Mouse (Mus musculus) heart, postnatal 10 days (tissue): ENCODE measurements around the gene Spag8. TPM values are rescaled to one million over a fixed set of nuclear protein-coding genes. Genes with fewer than 3 reads are reported as not detected.
A peak's percentile ranks its signal among the peaks of the same experiment; 100 is the strongest.

Source experiments
- DNase-seq, 2 experiments: peaks; one replicate each; pipeline ENCODE4 v3.0.0; 2021
- intact Hi-C: fragments of 180-260 bp; cut with DNase I; formaldehyde crosslinking; loops from one replicate; pipeline ENCODE4 v1.15.1; 2025
- total RNA-seq, 2 experiments: library from RNA; stranded (reverse); gene quantifications; 2 replicates each; pipeline ENCODE4 v1.2.3; 2021

Gene Spag8
- under 1 TPM; 0.19 to 0.52 TPM for total RNA-seq

DNA sequence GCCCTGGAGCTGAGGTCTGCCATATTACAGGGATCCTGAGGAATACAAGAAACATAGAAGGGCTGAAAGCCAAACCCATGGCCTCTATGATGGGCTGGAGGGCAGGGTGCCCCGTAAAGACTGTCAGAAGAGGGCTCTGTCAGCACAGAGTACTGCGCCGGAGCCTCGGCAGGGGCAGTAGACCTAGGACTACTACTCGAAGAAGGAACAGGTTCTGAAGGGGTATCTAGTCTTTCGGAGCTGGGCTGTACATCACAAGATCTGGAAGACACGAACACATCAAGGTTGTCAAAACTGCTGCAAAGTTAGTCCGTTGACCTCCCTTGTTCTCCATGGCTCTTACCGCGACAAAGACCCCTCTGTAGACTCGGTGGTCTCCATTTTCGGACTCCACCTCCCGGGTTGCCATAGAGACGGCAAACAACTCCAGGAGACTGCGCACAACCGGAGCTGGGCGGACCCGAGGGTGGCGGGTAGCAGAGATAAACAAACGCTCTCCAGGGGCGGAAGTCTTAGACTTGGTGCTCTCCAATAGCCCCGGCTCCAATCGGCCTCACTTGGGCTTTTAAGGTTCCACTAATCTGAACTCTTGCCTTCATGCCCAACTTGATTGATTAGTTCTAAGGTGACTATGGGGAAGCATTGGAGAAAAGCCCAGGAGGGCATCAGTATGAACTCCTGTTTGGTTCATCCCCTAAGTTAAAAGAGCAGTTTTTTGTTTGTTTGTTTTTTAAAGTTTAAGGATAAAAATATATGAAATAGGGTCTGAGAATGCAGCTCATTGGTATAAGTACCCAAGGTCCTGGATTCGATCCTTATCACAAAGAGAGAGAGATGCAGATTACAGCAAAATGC lies at the start of gene Spag8:
Gene Spag8 (minus strand): TSS at position 434 of the 855 bp plus-strand sequence.
- intact Hi-C loops: no loop called here
- DNase-seq: peak in 1 of 2 experiments; percentile 38

DNA sequence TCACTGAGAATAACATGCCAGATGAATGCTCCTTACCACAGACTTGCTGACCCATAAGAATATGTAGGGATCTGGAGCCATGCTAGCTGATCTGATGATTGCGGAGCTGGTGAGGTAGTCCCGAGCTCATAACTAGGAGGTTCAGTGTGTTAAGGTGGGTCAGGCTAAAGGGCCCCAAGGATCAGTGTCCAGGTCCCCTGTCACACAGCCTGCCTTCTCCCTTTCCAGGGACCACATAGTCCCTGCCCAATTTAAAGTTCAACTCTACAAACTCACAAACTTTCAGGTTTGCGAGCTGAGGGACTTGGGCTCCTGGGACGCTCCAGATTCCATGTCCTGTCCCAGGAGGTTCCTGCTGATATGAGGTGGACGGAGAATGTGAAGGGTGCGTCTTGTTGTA lies 47.3 kb upstream of the Spag8 start, which contains the start of gene Olfr70:
Gene Olfr70 (minus strand): TSS at position 101 of the 400 bp plus-strand sequence.
- intact Hi-C loops: no loop called here
- DNase-seq: no peak

DNA sequence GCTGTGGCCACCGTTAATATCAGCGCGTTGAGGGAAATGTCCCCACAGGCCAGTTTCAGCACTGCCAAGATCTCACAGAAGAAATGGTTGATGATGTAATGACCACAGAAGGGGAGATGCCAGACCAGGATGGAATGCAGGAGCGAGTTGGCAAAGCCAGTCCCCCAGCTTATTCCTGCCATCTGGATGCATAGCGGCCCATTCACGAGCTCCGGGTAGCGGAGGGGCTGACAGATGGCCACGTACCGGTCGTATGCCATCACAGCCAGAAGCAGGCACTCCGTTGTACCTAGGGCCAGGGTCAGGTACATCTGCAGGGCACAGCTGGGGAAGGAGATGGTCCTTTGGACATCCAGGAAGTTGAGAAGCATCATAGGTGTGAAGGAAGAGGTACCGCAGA lies 43.2 kb upstream of the Spag8 start:
- intact Hi-C loops: no loop called here
- DNase-seq: no peak

DNA sequence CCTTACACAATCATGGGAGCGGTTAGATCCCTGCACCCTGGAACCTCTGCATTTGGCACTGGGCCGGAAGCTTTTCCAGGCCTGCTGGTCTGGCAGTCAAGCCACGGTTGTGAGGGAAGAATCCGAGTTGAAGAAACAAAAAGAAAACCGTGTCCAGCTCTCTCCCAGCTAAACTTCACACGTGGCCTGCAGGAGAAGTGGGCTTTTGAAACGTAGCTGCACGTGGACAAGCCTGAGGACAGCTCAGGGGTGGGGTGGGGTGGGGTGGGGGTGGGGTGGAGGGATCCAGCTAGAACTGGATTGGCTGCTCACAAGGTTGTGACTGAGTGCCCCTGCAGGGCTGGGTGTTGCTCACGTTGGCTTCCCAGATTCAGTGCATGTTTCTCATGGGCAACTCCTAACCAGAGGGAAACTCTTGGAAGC lies 41.9 kb upstream of the Spag8 start:
- peak; percentile 46 to 61 for DNase-seq
- intact Hi-C loops: no loop called here

DNA sequence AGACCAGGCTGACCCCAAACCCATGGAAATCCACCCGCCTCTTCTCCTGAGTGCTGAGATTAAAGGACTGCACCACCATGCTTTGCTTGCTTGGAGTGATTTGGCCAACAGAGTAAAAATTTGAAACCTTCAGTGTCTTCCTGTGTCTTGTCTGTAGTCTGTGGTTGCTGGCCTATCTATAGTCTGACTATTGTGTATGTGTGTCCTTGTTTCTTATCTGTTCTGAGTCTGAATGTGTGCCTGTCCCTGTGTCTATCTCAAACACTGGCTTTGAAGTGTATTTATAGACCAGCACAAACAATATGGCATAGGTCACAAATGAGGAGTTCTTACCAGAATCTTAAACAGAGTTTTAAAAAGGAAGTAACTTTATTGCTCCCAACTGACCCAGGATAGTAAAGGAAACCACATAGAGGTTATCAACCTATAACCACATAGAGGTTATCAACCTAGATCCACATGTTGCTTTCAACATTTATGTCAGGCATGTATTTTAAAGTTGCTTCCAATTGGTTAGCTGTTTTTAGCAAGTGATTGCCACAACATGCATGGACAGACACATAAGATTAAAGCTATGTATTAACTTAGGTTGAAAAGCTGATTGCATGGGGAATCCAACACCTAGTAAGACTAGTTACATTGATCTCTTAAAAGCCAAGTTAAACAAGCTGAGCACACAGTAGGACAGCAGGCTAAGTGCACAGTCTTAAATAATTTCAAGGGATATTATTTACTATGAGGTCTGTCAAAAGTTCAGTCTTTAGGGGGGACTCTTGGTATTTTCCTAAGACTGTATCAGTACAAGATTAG lies 41.2 kb upstream of the Spag8 start:
- DNase-seq: no peak
- intact Hi-C loops: no loop called here

DNA sequence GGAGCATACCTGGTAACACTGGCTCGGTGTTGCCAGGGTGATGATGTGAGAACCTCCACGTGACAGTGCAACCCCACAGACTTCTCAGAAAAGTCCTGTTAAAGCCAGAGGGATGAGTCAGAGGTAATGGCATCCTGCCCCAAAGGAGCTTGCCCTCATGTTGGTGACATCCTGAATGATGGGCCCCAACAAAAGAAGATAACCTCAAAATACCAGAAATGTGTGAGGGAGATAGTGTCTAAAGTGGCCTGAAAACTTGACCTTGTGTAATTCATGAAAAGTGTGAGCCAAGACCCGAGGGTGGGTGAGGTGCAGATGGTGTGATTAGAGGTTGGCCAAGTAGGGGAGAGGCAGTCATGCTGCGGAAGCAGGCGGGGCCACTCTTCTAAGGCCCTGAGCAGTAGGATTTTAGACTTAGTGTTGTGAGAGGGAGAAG lies 40.4 kb upstream of the Spag8 start:
- peak; percentile 48 to 51 for DNase-seq
- intact Hi-C loops: no loop called here

DNA sequence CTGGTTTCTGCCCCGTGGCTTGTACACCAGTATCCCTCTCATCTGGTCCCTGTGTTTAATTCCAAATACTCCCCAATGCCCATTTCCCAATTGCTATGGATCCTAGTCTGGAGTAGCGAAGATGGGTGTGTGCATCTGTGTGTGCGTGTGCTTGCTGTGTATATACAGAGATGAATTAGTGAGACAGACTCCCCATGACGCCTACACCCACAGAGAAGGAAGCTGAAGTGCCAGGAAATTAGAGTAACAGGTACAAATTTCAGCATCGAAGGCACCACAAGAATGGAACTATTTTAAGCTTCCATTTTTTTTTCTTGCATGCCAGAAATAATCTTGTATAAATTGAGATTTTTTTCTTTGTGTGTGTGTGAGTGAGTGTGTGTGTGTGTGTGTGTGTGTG lies 37.6 kb upstream of the Spag8 start:
- DNase-seq: no peak

DNA sequence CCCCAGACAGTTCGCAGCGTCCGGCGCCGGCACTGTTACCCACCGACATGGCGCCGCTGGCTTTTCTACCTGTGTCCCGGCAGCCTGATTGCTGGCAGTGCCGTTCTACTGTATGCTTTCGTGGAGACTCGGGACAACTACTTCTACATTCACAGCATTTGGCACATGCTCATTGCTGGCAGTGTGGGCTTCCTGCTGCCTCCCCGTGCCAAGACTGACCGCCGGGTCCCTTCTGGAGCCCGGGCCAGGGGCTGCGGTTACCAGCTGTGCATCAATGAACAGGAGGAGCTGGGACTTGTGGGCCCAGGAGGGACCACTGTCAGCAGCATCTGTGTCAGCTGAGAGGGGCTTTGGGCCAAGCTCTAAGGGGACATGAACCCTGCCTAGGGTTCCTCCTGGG lies 36.6 kb upstream of the Spag8 start:
- DNase-seq: no peak
- intact Hi-C loops: no loop called here

More for the DNA sequence above, 37.6 kb upstream of the Spag8 start:
- intact Hi-C loops: no loop called here

DNA sequence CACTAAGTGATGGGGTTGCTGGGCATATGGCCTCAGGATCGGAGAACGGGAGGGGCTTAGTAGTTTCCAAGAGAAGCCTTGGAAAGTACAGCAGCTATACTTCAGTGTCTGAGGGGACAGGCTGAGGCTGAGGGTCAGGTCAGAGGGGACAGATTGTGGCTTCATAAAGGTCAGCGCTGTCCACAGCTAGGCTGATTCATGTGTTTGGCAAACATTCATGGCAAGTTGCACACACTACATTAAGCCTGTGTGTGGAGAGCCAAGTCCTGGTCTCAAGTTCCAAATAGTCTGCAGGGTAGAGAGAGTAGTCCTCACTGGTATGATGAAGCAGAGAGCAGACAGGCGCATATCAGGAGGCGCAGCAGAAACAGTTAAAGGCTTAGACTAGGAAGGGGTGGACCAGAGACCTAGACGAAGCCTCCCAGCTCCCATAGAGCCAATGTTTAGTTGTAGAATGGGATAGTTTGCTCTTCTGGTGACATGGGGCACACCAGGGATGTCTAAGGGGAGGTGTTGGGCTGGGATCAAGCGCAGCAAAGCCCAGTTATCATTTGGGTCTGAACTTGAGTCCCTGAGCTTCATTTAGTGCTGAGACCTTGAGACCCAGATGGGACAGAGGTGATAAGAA lies 26.1 kb upstream of the Spag8 start:
- intact Hi-C loops: no loop called here
- DNase-seq: peak; percentile 24 to 31

DNA sequence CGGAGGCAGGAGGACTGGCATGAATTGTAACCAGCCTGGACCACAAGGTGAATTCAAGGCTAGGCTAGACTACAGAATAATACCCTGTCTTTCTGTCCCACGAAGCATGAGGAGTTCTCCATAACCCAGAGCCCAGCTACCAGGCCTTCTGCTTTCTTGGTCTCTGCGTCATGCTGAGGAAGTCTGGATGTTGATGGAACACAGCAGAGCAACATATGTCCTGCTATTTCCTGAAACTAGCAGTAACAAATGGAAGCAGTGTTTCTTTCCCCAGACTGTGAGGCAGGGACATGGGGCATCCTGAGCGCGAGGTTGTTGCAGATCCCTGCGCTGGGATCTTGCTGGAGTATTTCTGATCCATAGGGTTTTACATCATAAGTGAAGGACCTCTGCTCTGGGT lies 25.1 kb upstream of the Spag8 start:
- intact Hi-C loops: no loop called here
- no peak for DNase-seq

DNA sequence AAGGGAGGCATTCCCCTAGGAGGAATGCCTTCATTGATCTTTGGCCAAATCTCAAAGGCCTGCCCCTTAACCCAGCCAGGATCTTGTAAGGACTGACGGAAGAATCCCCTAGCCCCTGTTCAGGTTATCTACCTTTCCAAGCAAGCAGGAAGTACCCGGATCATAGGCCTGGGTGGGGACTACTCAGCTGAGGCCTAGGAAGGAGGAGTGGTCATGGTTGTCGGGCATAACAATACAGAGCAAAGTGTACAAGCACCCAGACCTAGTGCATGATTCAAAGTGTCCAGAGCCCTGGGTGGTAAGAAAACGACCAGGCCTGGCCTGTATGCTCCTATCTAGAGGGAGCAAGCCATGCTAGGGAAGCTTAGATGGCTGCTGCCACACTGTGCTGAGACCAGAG lies 22.2 kb upstream of the Spag8 start:
- intact Hi-C loops: no loop called here

DNA sequence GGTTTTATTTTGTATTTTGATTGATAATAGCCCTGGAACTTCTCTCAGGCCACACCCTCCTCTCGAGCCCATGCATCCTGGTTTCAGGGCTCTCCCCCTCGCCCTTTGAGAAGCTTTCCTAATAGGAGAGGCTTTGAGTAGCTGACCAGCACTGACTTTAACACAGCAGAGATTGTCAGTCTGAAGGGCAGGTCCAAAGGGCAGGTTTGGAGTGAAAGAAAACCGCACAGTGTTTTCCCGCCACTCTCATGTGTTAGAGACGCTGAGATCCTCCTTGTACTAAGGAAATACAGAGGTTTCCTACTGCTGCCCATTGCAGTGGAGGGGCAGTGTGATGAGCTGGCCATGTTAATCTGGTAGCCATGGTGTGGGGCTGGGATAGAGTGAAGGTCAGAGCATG lies 21.6 kb upstream of the Spag8 start:
- no peak for DNase-seq
- intact Hi-C loops: no loop called here

More for the DNA sequence above, 22.2 kb upstream of the Spag8 start:
- no peak for DNase-seq

DNA sequence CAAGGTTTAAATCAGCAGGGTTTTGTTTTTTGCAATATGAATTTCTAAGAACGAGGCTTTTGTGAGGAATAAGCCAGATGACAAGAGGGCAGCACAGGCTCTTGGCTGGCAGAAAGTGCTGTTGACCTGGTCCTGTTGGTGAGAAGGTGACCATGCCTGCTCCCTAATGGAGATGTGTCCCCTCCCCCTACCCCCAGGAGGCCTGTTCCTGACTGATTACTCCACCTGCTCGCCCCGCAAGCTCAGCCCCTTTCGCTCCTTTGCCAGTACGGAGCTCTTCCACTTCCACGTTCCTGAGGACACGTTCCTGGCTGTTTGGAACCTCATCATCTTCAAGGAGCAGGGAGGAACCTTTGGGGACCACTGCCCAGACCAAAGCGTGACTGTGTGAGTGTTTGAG lies 20.3 kb upstream of the Spag8 start:
- intact Hi-C loops: no loop called here

DNA sequence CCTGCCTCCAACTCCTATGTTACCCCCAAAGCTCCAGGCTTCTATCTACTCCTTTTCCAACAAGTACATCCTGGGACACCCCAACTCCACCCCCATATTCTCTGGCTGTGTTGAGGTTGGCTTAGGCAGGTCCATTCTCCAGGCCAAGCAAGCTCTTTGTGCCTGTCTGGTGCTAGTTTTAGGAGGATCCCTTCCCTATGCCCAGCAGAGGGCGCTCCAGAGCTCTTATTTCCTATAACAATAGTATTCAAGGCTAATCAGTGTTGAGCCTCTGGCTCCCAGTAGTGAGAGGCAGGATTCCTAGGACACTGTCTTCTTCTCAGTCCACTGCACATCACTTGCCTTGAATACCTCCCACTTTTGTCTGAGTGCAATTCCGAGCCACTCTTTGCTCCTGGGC lies 18.7 kb upstream of the Spag8 start:
- peak; percentile 90 to 95 for DNase-seq
- intact Hi-C loops: loop anchor here (1.0 kb wide), 1 partner anchor 40 kb away; no protein-coding TSS in a partner anchor

More for the DNA sequence above, 20.3 kb upstream of the Spag8 start:
- DNase-seq: no peak

DNA sequence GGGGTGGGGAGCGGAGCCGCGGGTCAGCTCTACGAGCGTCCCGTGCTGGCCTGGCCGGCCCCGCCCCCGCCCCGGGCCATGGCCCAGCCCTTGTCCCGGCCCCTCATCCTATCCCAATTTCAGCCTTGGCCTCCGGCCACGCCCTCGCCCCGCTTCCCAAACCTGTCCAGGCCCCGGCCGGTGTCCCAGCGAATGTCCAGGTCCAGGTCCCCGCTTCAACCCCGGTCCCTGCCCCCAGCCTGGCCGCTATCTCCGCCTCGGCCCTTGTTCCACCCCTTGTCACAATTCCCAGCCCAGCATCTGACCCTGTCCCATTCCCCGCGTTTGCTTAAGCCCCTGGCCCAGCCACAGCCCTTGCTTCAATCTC lies 16.0 kb upstream of the Spag8 start:
- intact Hi-C loops: loop anchor here (5.0 kb wide), 1 partner anchor 227 kb away; the partner anchor contains the start of gene Tesk1
- DNase-seq: peak; percentile 84 to 88

DNA sequence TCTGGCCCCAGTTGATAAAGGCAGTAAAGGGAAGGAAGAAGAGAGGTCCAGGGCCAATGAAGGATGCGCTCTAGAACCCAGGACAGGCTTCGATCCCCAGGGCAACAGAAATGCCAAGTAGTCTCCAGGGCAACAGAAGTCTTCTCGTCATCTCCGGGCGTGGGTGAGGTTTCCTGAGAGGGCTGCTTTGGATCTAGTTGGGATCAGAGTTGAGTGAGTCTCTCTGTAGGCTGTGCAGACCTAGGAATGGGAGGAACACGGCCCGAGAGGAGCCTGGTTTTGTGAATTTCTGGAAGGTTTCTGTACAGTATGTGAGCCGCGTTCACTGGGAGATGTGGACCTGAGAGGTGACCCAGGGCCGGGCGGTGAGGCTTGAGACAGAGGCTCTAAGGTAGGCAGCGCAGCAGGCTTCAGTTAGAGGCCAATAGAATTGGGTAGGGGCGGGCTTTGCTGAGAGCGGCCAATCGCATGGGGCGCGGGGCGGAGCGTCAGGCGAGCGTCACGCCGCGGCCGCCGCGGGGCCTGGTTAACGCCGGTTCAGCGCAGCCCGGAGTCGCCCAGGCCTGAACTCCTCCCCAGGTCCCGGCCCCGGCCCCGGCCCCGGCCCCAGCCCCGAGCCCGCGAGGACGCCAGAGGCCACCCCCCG lies 15.5 kb upstream of the Spag8 start, which contains the start of the genes Tmem8b and Fam221b:
Gene Tmem8b (plus strand): TSS at position 190 of the 646 bp plus-strand sequence.
Gene Fam221b (minus strand): TSS at position 364 of the 646 bp plus-strand sequence.
- intact Hi-C loops: loop anchor here (5.0 kb wide), 1 partner anchor 227 kb away; the partner anchor contains the start of gene Tesk1
- DNase-seq: peak; percentile 94

DNA sequence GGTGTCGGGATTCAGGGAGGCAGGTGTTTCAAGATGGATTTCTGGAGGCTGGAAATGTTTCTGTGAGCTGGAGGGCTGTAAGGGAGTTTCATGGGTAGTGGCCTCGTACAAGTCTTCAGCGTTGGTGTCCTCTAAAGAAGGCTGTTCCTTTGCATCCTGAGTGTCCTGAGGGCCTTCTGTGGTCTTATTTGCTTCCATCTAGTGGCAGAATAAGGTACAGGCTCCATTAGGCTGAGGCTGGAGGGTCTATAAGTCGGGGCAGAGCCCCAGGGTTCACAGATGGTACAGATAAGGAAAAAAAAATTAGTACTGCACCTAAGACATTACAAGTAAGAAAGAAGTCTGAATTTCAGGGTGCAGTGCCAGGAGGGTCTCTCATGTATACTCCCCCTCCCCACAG lies 13.0 kb upstream of the Spag8 start:
- DNase-seq: peak in 1 of 2 experiments; percentile 30
- intact Hi-C loops: loop anchor here (5.0 kb wide), 1 partner anchor 224 kb away; the partner anchor contains the start of gene Tesk1

DNA sequence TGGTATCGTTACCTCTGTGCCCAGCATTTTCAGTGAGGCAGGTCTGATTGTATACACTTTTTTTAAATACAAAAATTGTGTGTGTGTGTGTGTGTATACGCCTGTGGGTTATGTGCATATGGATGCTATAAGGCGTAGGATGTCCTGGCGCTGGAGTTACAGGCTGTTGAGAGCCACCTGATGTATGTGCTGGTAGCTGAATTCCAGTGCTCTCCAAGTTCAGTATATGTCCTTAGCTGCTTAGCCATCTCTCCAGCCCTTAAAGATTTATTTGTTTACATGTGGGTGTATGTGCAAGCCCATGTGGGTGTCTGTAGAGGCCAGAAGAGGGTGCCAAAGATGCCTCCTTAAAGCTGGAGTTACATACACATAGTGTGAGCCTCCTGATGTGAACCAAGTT lies 3.8 kb upstream of the Spag8 start:
- intact Hi-C loops: loop anchor here (2.0 kb wide), 2 partner anchors 26 to 68 kb away; partner anchors contain the start of gene Npr2
- DNase-seq: no peak

DNA sequence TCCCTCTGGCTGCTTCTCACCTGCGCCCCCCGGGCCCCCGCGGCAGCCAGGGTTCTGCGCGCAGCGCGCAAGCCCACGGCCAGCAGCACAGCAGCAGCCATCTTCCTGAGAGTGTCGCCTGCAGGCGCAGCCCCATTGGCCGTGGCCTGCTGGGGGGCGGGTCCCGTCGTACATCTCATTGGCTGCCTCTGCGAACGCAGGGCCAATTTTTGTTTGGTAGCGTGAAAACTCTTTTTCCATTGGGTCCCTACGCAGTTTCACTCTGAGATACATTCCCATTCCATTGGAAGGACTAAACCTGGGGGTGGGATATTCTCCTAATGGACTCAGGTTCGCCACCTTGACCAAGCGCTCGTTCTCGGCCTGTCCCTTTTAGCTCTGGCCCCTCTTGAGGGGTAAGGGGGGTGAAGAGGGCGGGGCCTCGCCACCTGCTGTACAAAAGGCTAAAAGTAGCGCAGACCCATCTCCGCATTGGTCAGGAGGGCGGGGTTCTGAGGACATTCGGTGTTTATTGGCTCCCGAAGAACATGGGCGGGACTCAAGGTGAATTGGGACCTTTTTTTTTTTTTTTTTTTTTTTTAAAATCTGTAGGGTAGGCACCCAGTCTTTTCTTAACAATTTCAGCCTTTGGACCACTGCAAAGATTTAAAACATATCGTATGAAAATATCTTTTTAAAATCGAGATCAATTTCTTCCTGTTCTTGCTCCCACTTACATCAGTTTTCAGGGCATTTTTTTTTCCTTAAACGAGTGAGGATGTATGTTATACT lies 3.1 kb upstream of the Spag8 start, which contains the start of gene Hint2:
Gene Hint2 (minus strand): TSS at position 128 of the 771 bp plus-strand sequence.
- intact Hi-C loops: loop anchor here (2.0 kb wide), 2 partner anchors 26 to 68 kb away; partner anchors contain the start of gene Npr2
- peak; percentile 95 to 97 for DNase-seq
